Mouse (Mus musculus) thymus, postnatal 10 days (tissue): ENCODE measurements at regions not wholly inside any gene's neighbourhood (a gene's known extent, or its start where the extent isn't known, plus 50 kb on each side); places are given as distances from the start of the nearest gene placed in this dataset.

Experiments
- DNase-seq, 2 experiments: peaks; one replicate each; pipeline ENCODE4 v3.0.0; 2021; ENCODE audit warnings: low spot score in 2 of 2

DNA sequence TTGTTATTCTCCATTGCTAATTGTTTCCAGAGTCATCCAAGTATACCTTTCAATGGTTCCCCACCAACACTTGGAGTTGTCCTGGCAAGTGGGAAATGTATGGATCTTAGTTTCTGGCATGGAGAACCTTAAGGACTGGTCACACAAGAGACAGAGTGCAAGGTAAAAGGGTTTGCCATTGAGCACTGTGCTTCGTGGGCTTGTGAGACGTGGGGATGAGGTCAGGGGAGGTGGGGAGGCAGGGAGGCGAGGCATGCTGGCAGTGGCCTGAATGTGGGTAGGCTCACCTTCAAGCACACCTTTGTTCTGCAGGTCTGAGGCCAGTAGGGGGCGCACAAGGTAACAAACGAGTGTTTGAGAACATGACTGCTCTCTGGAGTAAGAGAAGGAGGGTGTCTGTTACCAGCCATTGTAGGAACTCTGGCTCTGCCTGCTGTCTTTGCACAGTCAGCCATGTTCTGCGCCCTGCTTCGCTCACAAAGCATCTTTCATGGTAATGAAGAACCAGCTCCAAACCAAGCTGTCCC lies 612.0 kb downstream of the Bcl11a start:
- DNase-seq, result peak in 1 of 2 experiments; percentile 39

DNA sequence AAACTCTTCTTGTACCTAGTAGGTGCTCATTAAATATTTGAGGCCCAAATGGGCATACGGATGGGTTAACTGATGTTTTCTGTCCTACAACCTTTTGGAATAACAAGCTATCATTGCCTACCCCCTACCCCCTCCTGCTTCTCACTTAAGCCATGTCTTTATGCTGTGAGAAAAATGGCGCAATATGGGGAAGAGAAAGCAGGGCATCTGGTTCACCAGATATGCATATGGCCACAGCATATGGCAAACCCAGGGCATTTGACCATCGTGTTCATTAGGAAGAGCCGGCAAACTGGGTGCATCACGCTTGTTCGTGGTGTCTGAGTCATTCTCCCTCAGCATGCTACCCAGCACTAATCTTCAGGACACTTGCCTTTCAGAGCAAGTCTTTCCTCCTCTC lies 616.1 kb downstream of the Bcl11a start:
- no peak for DNase-seq

DNA sequence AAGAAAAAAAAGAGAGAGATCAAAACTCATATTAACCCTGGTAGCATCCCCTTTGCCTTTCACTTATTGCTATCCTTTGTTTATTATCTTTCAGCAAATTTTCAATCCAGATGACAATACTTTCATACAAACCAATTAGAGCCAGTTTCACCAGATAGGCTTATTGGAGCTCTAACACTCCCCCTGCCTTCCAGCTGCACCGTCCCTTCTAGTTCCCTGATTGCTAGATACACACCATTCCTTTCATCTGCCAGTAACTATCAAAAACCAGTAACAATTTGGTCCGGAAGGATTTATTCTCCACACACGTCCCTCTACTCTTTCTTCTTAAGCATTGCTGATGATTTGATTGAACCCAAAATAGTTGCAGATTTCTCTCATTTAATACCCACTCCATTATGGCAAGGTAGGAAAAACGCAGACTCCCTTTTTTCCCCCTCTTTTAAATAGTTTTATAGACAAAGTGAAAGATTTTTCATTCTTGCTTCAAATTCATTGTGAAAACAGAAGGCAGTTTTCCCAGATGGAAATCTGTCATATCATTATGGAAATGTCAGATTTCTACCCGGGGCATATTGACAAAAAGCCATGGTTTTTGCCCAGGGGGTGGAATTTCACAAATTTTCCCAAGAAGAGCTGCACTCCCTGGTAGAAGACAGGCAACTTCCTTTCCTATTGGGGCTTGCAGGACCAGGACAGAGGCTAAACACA lies 617.3 kb downstream of the Bcl11a start:
- no peak for DNase-seq

DNA sequence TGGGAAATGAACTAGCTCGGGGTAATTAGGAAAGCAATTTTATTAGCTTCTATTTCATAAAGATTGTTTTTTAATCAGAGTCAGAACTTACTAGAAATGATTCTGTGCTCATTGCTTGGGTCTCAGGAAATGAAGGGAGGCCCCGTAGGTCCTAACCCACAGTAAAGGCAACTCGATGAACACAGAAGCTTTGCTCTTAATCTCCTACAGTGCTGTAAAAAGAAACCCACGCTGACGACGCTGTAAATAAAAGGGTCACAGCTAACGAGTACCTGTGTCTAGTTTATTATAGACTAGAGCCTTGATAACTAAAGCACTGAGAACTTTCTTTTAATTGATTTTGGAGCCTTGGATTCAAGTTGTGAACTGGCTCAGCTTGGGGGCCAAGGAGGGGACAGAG lies 618.7 kb downstream of the Bcl11a start:
- no peak for DNase-seq

DNA sequence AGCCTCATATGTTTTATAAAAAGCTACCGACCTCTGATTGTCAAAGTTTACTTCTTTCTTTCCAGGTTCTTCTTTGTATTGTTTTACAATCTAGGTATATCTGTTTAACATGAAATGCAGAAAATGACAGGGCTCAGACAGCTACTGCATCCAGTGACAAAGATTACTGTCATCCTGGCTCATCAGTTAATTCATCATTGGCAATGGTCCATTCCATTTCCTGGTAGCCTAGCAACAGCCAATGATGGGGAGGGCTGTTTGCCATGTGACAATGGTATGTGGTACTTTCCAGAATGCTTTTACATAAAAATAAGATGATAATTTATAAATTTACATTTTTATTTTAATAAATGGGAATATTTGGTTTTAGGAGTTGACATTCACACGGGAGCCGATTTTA lies 630.9 kb downstream of the Bcl11a start:
- DNase-seq, result no peak

DNA sequence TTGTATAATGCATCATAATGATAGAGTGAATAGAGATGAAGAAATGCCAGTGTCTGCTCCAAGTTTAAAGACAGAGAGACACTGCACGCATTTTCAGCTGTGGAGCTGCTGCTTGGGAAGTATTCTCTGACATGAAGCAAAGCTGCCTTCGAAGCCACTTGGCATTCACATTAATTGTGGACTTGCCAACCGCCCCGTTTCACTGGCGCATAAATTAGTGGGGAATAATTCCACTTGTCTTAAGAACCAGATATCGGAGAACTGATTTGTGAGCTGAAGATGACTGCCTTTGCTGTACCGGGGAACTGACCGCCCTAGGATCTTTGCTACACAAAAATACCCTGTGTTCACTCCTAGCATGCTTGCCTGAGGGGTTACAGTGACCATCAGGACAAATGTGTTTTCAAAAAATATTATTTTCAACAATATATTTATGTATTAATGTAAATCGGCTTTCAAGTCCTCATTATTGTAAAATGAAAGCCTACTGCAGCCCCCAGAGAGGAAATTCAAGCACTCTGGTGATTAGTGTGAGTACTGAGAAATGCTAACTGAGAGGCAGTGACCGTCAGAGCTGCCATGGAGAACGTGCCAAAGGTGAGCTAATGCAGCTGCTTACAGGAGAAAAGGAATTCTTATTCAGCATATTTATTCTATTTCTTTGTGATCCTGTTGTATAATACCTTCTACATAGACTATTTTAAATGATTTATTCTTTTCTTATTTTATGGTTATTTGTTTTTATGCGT lies 638.9 kb downstream of the Bcl11a start:
- no peak for DNase-seq

DNA sequence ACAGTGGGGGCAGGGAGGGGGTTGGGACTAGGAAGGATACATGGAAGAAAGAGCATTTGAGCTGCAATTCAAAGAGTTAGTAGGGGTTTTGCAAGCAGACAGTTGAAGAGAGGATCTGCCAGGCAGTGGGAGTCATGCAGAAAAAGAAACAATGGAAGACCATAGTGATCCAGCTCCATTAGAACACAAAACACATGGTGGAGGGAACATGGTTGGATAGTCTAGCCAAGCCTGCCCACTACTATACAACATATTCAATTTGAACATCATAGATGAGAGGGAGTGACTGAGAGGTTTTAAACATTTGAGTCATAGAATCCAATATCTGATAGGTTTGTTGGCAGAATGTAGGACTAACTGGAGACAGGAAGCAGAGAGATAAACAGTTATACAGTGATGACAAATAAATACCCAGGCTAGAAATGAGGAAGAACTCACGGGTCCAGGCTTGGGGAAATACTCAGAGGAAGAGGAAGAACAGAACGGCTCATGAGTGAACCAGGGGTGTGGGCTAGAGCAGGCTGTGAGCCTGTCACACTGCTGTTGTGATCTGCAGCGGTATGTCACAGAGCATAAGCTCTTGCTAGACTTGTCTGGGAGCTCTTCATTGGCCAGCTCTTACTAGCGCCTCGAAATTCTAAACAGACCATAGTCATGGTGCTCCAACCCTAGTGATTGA lies 646.5 kb downstream of the Bcl11a start:
- no peak for DNase-seq

DNA sequence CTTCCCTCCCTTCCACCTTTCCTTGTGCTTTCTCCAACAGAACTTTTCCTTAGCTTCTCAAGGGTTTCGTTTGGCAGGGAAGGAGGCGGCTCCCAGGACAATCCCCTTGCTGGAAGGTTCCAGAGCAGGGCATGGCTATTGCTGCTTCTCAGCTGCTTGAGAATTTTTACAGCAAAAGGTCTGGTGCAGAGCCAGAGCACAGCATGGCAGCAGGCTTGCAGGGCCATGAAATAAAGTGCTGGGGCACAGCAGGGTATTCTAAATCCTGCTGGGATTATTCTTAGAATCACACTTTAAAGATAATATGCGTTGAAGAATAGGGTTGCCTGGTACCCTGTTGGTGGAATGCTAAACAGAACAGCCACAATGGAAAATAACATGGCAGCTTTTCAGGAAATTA lies 648.5 kb downstream of the Bcl11a start:
- no peak for DNase-seq

DNA sequence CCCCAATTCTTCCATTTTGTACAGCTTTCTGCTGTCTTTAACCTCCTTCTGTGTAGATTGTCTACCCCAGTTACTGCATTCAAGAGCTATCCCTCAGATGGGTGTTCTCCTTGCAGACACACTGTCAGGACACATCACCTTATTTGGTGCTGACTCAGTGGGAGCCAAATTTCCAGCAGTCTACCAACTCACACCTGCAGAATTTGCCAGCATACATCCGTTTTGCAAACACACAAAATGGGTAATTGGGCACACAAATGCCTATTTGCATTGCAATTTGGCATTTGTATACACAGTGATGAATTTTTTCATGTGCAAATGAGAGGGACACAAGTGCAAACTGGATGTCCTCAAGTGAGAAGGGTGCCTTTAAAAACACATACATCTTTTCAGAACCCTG lies 649.5 kb downstream of the Bcl11a start:
- DNase-seq, result no peak

DNA sequence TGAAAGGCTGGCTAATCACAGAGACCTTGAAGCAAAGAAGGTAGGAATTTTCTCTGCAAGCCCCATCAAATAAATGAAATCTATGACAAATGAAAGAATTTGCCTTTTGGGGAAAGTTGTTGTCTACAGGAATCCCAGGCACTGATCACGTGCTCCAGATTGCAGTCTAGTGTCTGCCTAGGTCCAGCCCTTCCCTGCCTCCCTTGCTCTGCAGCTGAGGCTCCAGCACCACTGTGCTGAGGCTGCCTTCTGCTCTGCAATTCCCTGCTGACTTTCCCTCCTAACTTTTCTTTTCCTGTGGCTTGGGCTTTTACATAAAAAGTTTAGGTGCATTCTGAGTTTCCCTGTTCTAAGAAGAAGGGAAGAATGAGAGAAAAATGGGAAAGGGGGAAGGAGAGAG lies 653.6 kb downstream of the Bcl11a start:
- no peak for DNase-seq

DNA sequence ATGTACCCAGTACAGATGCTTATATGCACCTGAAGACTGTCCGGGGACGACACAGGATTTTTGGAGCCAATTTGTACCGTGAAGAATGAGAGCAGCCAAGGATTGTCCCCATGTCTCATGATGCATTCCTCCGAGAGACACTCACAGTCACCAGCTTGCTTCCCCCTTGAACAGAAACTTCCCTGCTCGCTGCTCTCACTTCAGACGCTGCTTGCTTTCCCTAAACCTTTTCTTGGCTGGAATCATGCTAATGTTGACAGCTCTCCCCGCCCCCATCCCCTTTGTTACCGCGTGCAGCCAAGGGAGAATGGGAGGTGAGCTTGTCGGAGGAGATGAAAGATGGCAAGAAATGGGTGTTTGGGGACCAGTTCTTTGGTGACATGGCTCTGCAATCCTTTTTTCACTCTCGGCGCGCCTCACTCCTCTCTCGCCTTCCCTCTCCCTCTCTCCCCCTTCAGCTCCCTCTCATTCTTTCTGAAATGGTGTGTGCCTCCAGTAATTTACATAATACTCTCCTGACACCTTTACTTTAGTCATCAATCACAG lies 661.9 kb downstream of the Bcl11a start:
- no peak for DNase-seq

DNA sequence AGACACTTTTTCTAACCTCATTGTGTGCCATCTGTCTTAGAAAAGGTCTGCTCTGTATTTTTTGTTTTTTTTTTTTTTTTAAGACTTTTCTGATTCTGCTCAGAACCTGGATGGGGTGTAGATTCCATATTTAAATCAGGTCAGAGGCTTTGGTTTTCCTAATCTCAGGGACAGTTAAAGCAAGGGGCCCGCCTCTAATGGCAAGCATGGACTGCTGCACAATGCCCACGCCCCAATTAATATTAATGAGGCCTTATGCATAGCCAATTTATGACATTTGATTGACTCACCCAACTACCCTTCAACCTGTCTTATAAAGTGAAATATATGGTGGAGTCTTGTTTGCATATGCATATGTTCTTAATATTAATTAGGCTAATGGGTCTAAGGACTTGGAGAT lies 662.6 kb downstream of the Bcl11a start:
- no peak for DNase-seq

DNA sequence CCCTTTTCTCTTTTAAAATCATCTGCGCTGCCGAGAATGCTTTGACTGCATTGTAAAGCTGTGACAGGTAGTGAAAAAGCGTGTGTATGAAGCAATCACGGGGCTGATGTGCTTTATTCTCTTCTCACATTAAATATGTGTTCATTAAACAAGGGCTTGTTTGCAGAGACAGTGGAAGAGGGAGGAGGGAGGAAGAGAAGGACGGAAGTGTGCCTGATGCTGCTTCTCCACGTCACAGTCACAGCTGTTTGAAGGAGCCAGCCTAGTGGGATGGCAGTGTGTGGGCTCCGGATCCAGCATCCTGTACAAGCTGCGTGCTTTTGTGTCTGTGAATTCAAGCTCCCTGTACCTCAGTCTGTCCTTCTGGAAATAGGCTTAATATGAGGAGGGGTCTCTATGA lies 664.7 kb downstream of the Bcl11a start:
- DNase-seq, result no peak

DNA sequence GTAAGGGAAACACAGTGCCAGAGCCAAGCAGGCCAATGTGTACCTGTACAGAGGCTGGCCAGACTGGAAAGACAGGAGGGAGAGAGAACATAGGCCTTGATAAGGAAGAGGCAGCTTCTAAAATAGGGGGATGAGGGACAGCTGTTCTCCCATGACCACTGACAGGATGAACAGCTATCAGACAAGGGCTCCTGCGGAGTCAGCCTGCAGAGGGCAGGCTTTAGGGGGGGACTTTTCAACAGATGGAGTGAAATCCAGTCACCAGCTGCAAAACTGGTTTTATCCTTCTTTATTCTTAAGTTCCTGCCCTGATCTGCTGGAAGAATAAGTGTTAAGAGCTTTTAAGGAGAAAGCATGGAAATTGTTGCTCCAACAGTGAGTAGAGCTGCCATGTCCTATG lies 665.6 kb downstream of the Bcl11a start:
- DNase-seq, result no peak

DNA sequence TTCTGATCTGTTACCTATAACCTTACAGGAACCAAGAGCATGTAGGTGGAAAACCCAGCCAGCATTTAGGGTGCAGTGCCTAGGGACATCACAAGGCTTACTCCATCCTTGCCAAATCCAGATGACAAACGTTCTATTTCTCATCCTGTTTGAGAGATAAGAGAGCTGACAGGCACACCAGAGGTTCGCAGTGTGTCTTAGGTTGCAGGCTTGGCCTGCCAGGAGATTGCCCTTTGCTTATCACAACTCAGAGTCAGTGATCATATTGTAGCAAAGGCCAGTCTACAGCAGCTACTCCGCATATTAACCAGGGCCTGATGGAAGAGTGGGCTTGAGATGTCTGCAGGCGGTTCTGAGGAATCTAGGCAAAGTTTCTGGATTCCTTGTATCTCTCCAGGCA lies 668.0 kb downstream of the Bcl11a start:
- no peak for DNase-seq

DNA sequence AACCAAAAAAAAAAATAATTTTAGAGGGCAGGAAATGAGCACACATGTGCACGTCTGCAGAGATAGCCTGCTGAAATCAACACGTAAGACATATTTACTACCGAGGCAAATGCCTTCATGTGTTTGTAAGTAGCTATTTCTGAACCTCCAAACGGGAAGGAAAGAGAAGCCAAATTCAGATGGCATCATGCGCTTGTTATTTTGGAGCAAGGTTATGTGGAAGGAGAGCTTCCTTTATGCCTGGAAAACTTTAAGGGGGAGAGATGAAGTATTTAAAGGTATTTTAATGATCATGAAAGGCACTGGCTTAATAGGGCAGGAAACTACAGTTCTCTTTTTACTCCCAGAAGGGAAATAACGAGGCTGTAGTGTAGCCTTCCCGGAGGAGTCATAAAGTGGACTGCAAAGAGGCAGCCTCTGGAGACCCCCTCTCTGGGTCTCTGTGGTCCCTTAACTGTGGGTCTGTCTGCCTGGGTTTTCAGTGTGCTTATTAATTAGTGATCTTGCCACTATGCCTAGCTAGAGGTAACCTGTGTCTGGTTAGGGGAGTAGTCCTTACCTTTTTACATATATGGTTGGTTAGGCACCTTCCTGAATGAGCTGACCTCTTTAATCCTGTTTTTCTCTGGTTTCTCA lies 672.4 kb downstream of the Bcl11a start:
- no peak for DNase-seq

DNA sequence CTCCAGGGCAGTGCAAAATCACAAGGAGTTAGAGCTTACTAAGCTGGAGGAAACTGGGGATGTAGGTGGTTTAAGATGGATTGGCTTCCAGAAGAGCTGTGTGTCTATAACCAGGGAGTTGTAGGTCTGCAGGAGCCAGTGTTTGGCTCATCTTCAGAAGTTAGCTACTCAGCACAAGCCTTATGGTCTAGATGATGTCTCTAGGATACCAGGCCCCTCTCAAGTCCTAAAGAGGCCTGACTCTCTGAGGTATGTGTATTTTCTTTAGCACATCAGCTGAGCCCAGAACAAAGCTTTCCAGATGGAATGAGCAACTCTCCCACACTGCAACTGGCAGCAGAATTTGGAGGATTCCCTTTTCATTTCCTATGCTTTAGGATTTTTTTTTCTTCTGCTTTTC lies 680.3 kb downstream of the Bcl11a start:
- DNase-seq, result no peak

DNA sequence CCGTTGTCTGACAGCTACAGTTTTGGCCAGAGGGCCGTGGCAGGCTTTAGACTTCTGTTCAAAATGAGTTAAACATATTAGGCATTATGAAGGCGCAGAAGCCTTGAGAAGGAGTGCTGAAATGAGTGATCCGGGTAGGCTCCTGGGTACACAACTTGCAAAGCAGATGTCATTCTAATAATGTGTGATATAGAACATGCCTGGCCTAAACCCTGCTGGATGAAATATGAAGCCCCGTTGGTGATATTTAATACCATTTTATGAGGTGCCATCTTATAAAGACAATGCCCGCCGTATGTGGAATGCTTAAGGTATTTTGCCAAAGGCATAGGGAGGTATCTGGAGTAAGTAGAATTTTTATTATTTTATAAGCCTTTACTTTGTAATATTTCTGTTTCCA lies 705.6 kb downstream of the Bcl11a start:
- no peak for DNase-seq

DNA sequence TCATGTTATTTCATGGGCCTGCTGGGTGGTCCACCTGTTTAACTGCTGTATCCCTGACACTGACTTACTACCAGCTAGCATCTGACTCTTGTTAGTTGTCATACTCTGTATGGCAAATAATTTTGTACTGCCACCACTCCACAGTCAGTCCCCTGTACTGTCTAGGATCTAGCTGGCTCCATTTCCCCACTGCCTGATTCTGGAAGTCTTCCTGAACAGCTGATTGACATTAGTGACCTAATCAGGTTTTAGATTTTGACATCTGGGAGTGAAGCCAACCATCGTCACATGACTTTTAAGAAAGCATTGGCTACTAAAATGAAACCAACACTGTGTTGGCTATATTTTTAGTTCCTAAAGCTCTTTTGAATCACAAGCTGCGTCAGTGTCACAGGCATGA lies 711.3 kb downstream of the Bcl11a start:
- no peak for DNase-seq

DNA sequence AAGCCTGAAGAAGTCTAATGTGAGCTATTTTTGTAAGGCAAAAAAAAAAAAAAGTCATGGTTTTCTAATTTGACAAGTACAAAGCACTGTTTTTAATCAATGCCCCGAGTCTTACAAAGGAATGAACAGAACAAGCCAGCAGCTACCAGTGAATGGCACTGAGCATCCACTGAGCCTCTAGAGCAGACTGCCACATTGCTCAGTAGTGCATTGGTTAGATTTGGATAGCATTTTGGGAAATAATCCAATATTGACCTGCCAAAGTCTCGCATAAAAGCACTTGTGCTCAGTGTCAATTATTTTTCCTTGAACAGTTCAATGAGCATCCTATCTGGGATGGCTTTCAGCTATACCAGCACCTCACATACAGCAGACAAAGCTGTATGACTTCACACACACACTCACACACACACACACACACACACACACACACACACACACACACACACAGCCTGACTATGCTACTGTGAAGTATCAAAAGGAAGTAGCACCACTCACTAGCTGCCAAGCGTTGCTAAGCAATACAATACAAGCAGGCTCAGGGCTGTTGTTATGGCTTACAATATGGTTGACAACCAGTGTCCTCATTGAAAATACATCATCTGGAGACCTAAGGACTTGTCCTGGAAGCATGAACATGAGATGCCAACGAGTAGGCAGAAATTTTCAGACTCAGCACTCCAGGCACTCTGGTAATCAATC lies 717.8 kb downstream of the Bcl11a start:
- DNase-seq, result no peak

DNA sequence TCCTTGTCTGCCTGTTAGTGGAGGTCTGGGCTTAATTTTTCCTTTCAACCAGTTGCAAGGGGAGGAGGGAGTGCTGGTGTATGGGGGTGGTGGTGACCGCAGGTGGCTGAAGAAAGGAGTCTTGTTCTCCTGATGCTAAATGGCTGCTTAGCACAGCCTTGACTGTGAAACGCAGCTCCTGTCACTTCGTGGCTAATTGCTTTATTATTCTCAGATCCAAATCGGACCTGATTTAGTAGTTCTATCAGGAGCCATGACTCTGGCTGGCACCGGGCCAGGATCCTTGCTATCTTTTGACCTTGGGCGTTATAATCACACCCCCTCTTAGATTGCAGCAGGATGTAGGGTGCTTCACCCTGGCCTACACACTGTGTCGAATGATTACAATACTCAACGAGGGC lies 726.8 kb downstream of the Bcl11a start:
- DNase-seq, result no peak
